Mouse (Mus musculus) kidney, postnatal 0 days (tissue): ENCODE results near the gene Agt. TPM values are rescaled to one million over a fixed set of nuclear protein-coding genes. Genes with fewer than 3 reads are reported as not detected.
A peak's percentile ranks its signal among the peaks of the same experiment; 100 is the strongest.

Source experiments
- ATAC-seq: fragments of 200-750 bp; cut with Nextera tagmentation; replicated peaks from 2 replicates; pipeline ENCODE4 v1.8.0; 2017; ENCODE audit warnings: low read depth, moderate number of reproducible peaks, moderate TSS enrichment, moderate library complexity; ENCODE audit not compliant: low FRiP score
- DNase-seq: peaks from one replicate; pipeline ENCODE4 v3.0.0-alpha.2; 2016; ENCODE audit warnings: low spot score
- H3K27ac ChIP-seq: fragments of 300-500 bp; sonication (generic); 2 replicates; pipeline ENCODE4 v1.5.1; 2014; ENCODE audit warnings: mild to moderate bottlenecking
- H3K27me3 ChIP-seq: fragments of 300-500 bp; sonication (generic); 2 replicates; pipeline ENCODE4 v1.6.1; 2014; ENCODE audit warnings: low read length, mixed read lengths; ENCODE audit not compliant: insufficient read depth
- H3K36me3 ChIP-seq: fragments of 300-500 bp; sonication (generic); 2 replicates; pipeline ENCODE4 v1.6.1; 2014; ENCODE audit warnings: low read length, mixed read lengths; ENCODE audit not compliant: insufficient read depth
- H3K4me1 ChIP-seq: fragments of 300-500 bp; sonication (generic); replicated peaks from 2 replicates; pipeline ENCODE4 v1.6.1; 2014; ENCODE audit warnings: antibody characterized with exemption, low read length, mixed read lengths; ENCODE audit not compliant: insufficient read depth
- H3K4me2 ChIP-seq: fragments of 300-500 bp; sonication (generic); 2 replicates; pipeline ENCODE4 v1.6.1; 2014; ENCODE audit warnings: mild to moderate bottlenecking, low read length, moderate library complexity, mixed read lengths
- H3K4me3 ChIP-seq: fragments of 300-500 bp; sonication (generic); replicated peaks from 2 replicates; pipeline ENCODE4 v1.5.1; 2014; ENCODE audit warnings: low read depth, low read length
- H3K9ac ChIP-seq: fragments of 300-500 bp; sonication (generic); 2 replicates; pipeline ENCODE4 v1.6.1; 2014; ENCODE audit warnings: low read depth, low read length
- H3K9me3 ChIP-seq: fragments of 300-500 bp; sonication (generic); replicated peaks from 2 replicates; pipeline ENCODE4 v1.6.1; 2016; ENCODE audit warnings: low read length, inconsistent platforms, mixed read lengths
- CTCF ChIP-seq: IDR thresholded peaks from 2 replicates; pipeline ENCODE4 v1.5.1; 2016; ENCODE audit warnings: antibody characterized with exemption, low read depth, mild to moderate bottlenecking, moderate library complexity
- WGBS: fragments of 180-500 bp; shearing (Covaris S2); extraction: QIAGEN DNeasy Blood & Tissue Kit; methylation state at CpG from one replicate; pipeline ENCODE4 v1.1.7; 2014; 5-methylcytosine and 5-hydroxymethylcytosine counted together
- polyA plus RNA-seq: library from polyadenylated mRNA; unstranded; fragments of >200 nt; fragmentation: Nextera tagmentation; extraction: Ambion mirVana; gene quantifications from 2 replicates; pipeline ENCODE4 v1.2.1, GENCODE M21; 2015

Gene Agt
- polyA plus RNA-seq, 1 experiment from 2014 or later: 22.8 TPM

DNA sequence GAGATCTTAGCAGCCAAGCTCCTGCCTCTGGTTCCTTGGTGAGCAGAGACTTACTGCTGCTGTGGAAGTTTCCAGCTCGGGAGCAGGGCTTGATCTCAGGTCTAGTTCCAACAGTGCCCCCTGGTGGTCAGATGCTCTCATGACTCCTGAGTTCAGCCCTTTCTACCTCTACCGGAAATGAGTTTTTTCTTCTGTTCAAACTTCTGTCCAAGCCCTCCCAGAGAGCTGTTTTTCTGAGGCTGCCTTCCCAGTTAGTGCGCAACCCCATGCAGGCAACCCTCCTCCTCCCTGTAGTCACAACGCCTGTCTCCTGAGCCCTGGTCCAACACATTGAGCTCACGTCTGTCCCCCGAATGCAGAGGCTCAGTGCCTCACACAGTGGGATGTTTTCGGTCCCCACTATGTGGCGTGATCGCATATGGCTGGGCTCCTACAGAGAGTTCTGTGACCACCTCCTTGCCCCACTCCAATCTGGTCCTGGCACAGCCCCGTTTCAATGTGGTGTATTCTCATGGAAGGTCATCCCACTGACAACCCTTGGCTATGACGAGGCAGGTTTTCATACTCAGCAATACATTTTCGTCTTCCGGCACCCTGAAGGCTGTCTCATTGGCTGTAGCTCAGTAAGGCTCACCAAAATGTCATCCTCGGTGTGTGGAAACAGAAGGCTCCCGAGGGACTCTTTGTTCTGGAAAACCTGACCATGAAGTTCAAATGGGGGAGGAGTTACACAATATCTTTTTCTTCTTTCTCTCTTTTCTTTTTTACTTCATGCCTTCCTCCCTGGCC is 4.2 kb upstream of the Agt start:
- Histone ChIP-seq H3K4me3 (no peak overlapping the region), H3K9ac (no peak overlapping the region), H3K4me1 (no peaks in the 10 kb centered on the region; the same call in 1 of the 2 replicates), H3K27ac (no peak overlapping the region), H3K4me2 (no peak overlapping the region), H3K27me3 (no peaks in the 10 kb centered on the region), H3K36me3 (no peaks in the 10 kb centered on the region), H3K9me3 (no peaks in the 10 kb centered on the region)
- ATAC-seq: peak; percentile 48; the same call in 1 of the 2 replicates
- DNase-seq: peak; percentile 96
- peak; percentile 96 for TF ChIP-seq CTCF
- WGBS: 58% methylated on average over 15 of the region's 15 CpGs

GRCm38 (mm10) chr8:124572430-124572775 is 2.9 kb upstream of the Agt start:
- H3K9ac ChIP-seq: no peak overlapping the region
- no peaks in the 10 kb centered on the region for H3K27me3 ChIP-seq
- H3K4me3 ChIP-seq: no peak overlapping the region
- DNase-seq (no peak), ATAC-seq (no peak)
- H3K4me2 ChIP-seq: no peak overlapping the region
- no peaks in the 10 kb centered on the region for H3K9me3 ChIP-seq
- H3K27ac ChIP-seq: no peak overlapping the region
- H3K36me3 ChIP-seq: no peaks in the 10 kb centered on the region
- H3K4me1 ChIP-seq: no peaks in the 10 kb centered on the region; the same call in 1 of the 2 replicates
- no peak for TF ChIP-seq CTCF

- no peak overlapping the region for H3K9ac ChIP-seq
- no peaks in the 10 kb centered on the region; the same call in 1 of the 2 replicates for H3K4me1 ChIP-seq
- no peak overlapping the region for H3K4me2 ChIP-seq
- no peak for TF ChIP-seq CTCF
- H3K36me3 ChIP-seq: no peaks in the 10 kb centered on the region
- 74% methylated on average over 8 of the region's 8 CpGs for WGBS
- peak; percentile 4 for DNase-seq
- H3K27ac ChIP-seq: no peak overlapping the region
- no peak for ATAC-seq
- no peaks in the 10 kb centered on the region for H3K9me3 ChIP-seq
- no peak overlapping the region for H3K4me3 ChIP-seq
- no peaks in the 10 kb centered on the region for H3K27me3 ChIP-seq
Observed at GRCm38 (mm10) chr8:124571732-124572429, 2.4 kb upstream of the Agt start.

GRCm38 (mm10) chr8:124569100-124569499 is 406 bp downstream of the Agt start:
- no peak overlapping the region for H3K27ac ChIP-seq
- H3K36me3 ChIP-seq: no peaks in the 10 kb centered on the region

GRCm38 (mm10) chr8:124567584-124567983 is 1.9 kb downstream of the Agt start:
- DNase-seq (no peak), ATAC-seq (no peak)
- H3K9me3 ChIP-seq: no peaks in the 10 kb centered on the region
- H3K27ac ChIP-seq: no peak overlapping the region
- no peak overlapping the region for H3K4me2 ChIP-seq
- WGBS: 88% methylated on average over 3 of the region's 3 CpGs
- no peak for TF ChIP-seq CTCF
- no peak overlapping the region for H3K9ac ChIP-seq
- H3K36me3 ChIP-seq: no peaks in the 10 kb centered on the region
- H3K4me1 ChIP-seq: no peaks in the 10 kb centered on the region; the same call in 1 of the 2 replicates
- H3K27me3 ChIP-seq: no peaks in the 10 kb centered on the region
- H3K4me3 ChIP-seq: no peak overlapping the region

More at GRCm38 (mm10) chr8:124569100-124569499, 406 bp downstream of the Agt start:
- 66% methylated on average over 2 of the region's 2 CpGs for WGBS
- no peaks in the 10 kb centered on the region for H3K27me3 ChIP-seq
- no peaks in the 10 kb centered on the region for H3K9me3 ChIP-seq
- no peak overlapping the region for H3K4me2 ChIP-seq
- H3K4me1 ChIP-seq: no peaks in the 10 kb centered on the region; the same call in 1 of the 2 replicates
- no peak for TF ChIP-seq CTCF
- no peak for ATAC-seq
- H3K4me3 ChIP-seq: no peak overlapping the region
- no peak for DNase-seq
- H3K9ac ChIP-seq: no peak overlapping the region

GRCm38 (mm10) chr8:124567126-124567525 is 2.4 kb downstream of the Agt start:
- Histone ChIP-seq H3K36me3 (no peaks in the 10 kb centered on the region), H3K4me2 (no peak overlapping the region), H3K27me3 (no peaks in the 10 kb centered on the region), H3K27ac (no peak overlapping the region), H3K4me1 (no peaks in the 10 kb centered on the region; the same call in 1 of the 2 replicates), H3K9me3 (no peaks in the 10 kb centered on the region), H3K4me3 (no peak overlapping the region), H3K9ac (no peak overlapping the region)
- TF ChIP-seq CTCF: no peak
- no peak for DNase-seq
- WGBS: 77% methylated on average over 6 of the region's 6 CpGs
- ATAC-seq: no peak
